Mouse (Mus musculus) hindbrain, embryonic 14.5 days (tissue): ENCODE data around the gene Gdf11. TPM values are rescaled to one million over a fixed set of nuclear protein-coding genes. Genes with fewer than 3 reads are reported as not detected.

Experiments used
- ATAC-seq: fragments of 200-750 bp; cut with Nextera tagmentation; 2 replicates; pipeline ENCODE4 v1.8.0; 2017; ENCODE audit warnings: moderate number of reproducible peaks, mild to moderate bottlenecking, moderate TSS enrichment, moderate library complexity; ENCODE audit not compliant: low FRiP score
- DNase-seq: peaks from one replicate; pipeline ENCODE4 v3.0.0-alpha.2; 2015; ENCODE audit warnings: low spot score
- H3K27ac ChIP-seq: fragments of 300-500 bp; sonication (generic); 2 replicates; pipeline ENCODE4 v1.5.1; 2014; ENCODE audit warnings: mild to moderate bottlenecking, moderate library complexity
- H3K27me3 ChIP-seq: fragments of 300-500 bp; sonication (generic); 2 replicates; pipeline ENCODE4 v1.6.1; 2014; ENCODE audit warnings: mild to moderate bottlenecking, low read length, mixed read lengths; ENCODE audit not compliant: control insufficient read depth, insufficient read depth
- H3K36me3 ChIP-seq: fragments of 300-500 bp; sonication (generic); replicated peaks from 2 replicates; pipeline ENCODE4 v1.6.1; 2014; ENCODE audit not compliant: control insufficient read depth, insufficient read depth
- H3K4me1 ChIP-seq: fragments of 300-500 bp; sonication (generic); replicated peaks from 2 replicates; pipeline ENCODE4 v1.6.1; 2014; ENCODE audit warnings: antibody characterized with exemption, low read length, mixed read lengths; ENCODE audit not compliant: control insufficient read depth, insufficient read depth
- H3K4me2 ChIP-seq: fragments of 300-500 bp; sonication (generic); replicated peaks from 2 replicates; pipeline ENCODE4 v1.6.1; 2014; ENCODE audit warnings: mild to moderate bottlenecking, moderate library complexity
- H3K4me3 ChIP-seq: fragments of 300-500 bp; sonication (generic); replicated peaks from 2 replicates; pipeline ENCODE4 v1.5.1; 2014; ENCODE audit warnings: mild to moderate bottlenecking, low read length
- H3K9ac ChIP-seq: fragments of 300-500 bp; sonication (generic); 2 replicates; pipeline ENCODE4 v1.6.1; 2014
- H3K9me3 ChIP-seq: fragments of 300-500 bp; sonication (generic); 2 replicates; pipeline ENCODE4 v1.6.1; 2016; ENCODE audit warnings: low read length; ENCODE audit not compliant: control insufficient read depth
- WGBS: fragments of 180-500 bp; shearing (Covaris S2); extraction: QIAGEN DNeasy Blood & Tissue Kit; methylation state at CpG from one replicate; pipeline ENCODE4 v1.1.7; 2014; 5-methylcytosine and 5-hydroxymethylcytosine counted together
- polyA plus RNA-seq: library from polyadenylated mRNA; unstranded; fragments of >200 nt; fragmentation: Nextera tagmentation; extraction: Ambion mirVana; gene quantifications from 2 replicates; pipeline ENCODE4 v1.2.1, GENCODE M21; 2014

Gdf11 gene
- polyA plus RNA-seq, 1 experiment from 2014 or later = 5.9 TPM

DNA sequence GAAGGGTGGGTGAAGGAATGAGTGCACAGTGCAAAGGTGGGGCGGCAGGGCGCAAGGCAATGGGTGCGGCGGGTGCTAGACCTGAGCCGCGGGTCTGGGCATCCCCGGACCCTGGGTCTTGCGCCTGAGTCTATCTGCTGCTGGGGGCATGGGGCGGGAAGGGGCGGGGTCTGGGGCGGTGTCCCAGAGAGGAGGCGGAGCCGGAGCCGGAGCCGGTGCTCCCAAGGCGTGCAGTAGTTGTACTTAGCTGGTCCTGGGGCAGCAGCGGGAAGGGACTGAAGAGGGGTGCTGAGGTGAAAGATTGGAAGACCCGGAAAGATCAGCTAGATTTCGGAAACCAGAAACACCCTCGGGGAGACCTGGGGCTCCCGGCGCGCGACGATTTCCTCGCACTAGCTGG, 42.1 kb upstream of the Gdf11 start, which contains the start of gene Itga7:
Gene Itga7 (plus strand): TSS at position 245 of the 400 bp plus-strand sequence.
- ATAC-seq = peak; percentile 60
- WGBS = 1% methylated on average over 26 of the region's 26 CpGs

DNA sequence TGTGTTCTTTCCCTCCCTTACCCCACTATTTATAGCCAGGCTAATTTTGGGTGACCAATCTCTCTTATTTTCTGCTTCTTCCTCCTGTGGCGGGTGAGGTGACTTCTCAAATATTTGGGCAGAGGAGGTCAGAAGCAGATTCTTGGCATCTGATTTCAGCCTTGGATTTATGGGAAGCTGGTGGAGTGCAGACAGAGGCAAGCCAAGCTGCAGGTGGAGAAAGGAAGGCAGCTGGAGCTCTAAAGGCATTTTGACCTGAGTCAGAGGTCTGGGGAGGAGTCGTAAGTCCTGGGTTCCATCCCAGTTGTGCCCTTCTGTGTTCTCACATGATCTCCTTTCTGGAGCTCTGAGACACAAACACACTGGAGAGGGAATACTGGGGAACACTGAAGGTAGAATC, 39.9 kb upstream of the Gdf11 start:
- WGBS = 77% methylated on average over 2 of the region's 2 CpGs
- H3K27me3 ChIP-seq = peaks cover 66% of the 10 kb centered on the region
- H3K4me1 ChIP-seq = peaks cover 8% of the 10 kb centered on the region

More for the DNA sequence above, 42.1 kb upstream of the Gdf11 start, which contains the start of gene Itga7:
- Histone ChIP-seq H3K4me3 (peak within 1 kb of the TSS; percentile 41), H3K9me3 (no peaks in the 10 kb centered on the region), H3K4me2 (peak within 1 kb of the TSS; percentile 86), H3K4me1 (peaks cover 8% of the 10 kb centered on the region), H3K9ac (peak within 1 kb of the TSS; percentile 53), H3K36me3 (no peaks in the 10 kb centered on the region), H3K27ac (no peak within 1 kb of the TSS), H3K27me3 (peaks cover 61% of the 10 kb centered on the region)
- no peak for DNase-seq

DNA sequence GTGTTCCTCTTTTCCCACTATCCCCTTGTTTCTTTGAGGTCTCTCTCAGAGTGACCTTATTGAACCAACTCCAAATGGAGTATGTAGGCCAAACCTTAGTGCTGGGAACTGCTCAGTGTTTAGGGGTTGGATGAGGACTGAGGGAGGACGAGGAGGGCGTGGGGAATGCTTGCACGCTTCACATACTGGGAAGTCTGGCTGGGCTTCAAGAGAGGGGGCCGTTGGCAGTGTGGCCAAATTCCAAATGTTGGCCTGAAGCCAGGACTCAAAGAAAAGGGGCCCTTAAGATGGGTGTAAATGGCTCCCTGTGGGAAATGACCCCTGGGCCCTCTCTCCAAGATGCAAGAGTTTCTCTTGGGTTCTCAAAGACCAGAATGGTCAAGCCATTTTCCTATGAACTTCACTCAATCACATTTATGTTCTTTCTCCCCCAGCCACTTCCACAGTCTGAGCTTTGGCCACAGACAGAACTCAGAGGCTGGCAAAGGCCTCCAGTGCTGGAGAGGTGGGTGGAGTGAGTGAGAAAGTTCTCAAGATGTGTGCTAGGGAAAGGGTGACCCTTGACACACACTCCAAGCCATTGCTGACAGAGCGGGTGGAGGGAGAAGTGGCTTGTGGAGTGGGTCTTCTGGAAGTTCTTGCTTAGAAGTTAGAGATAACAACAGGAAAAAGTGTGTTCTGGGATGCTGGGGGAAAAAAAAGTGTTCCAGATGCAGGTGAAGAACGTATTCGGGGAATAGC, 38.3 kb upstream of the Gdf11 start:
- ATAC-seq (peak; percentile 41; the same call in 1 of the 2 replicates), DNase-seq (no peak)
- Histone ChIP-seq H3K9ac (no peak overlapping the region), H3K27me3 (peaks cover 53% of the 10 kb centered on the region), H3K27ac (0 out of 2 replicates have a peak overlapping the region, but pooled peaks have one; percentile 43), H3K36me3 (no peaks in the 10 kb centered on the region), H3K4me2 (no peak overlapping the region), H3K4me1 (peaks cover 8% of the 10 kb centered on the region), H3K9me3 (no peaks in the 10 kb centered on the region), H3K4me3 (no peak overlapping the region)
- WGBS = 62% methylated on average over 7 of the region's 7 CpGs

More for the DNA sequence above, 39.9 kb upstream of the Gdf11 start:
- Histone ChIP-seq H3K9me3 (no peaks in the 10 kb centered on the region), H3K4me3 (no peak overlapping the region), H3K9ac (no peak overlapping the region), H3K36me3 (no peaks in the 10 kb centered on the region), H3K4me2 (no peak overlapping the region), H3K27ac (no peak overlapping the region)
- DNase-seq = no peak
- ATAC-seq = no peak

DNA sequence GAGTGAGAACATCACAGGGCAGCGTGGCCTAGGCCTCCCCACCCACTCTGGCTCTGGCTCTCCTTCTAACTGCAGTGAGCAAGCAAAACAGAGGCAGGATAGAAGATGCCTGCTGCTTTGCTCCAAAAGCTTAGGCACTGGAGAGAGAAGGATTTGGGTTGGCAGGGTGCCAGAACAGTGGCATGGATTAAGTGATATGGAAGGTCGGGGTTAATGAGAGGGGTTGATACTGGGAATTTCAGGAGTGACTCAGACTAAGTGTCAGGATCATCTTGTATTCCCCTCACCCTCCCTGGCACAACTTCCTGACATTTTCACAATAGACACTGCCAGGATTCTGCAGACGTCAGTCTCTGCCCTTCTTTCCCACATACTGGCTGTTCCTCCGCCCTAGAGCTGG, 36.8 kb upstream of the Gdf11 start:
- H3K4me3 ChIP-seq = no peak overlapping the region
- H3K4me1 ChIP-seq = peaks cover 6% of the 10 kb centered on the region
- H3K4me2 ChIP-seq = no peak overlapping the region
- WGBS = 27% methylated on average over 4 of the region's 4 CpGs
- H3K9me3 ChIP-seq = no peaks in the 10 kb centered on the region
- DNase-seq (no peak), ATAC-seq (peak; percentile 29; the same call in 1 of the 2 replicates)
- H3K9ac ChIP-seq = no peak overlapping the region
- H3K27me3 ChIP-seq = peaks cover 38% of the 10 kb centered on the region
- H3K27ac ChIP-seq = no peak overlapping the region
- no peaks in the 10 kb centered on the region for H3K36me3 ChIP-seq

DNA sequence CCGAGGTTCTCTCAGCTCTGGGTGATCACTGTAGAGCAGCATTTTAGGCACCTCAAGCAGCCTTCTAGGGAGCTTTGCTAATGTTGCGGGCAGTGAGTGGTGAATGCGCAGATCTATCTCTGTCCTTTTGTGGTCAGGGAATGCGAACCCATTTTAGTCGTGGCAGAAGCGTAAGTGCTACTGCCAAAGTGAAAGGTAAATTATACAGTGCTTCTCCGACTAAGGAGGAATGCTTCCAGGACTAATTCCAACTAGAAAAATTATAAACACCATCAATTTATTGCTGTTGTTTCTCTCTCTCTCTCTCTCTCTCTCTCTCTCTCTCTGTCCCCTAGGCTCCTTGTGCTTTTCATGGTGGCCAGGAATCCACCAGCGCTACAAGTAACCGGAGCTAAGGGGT, 32.4 kb upstream of the Gdf11 start, which contains the start of gene Bloc1s1:
Gene Bloc1s1 (minus strand): TSS at position 101 of the 400 bp plus-strand sequence.
- no peaks in the 10 kb centered on the region for H3K36me3 ChIP-seq
- no peaks in the 10 kb centered on the region for H3K9me3 ChIP-seq
- WGBS = 65% methylated on average over 9 of the region's 9 CpGs
- H3K27me3 ChIP-seq = peaks cover 5% of the 10 kb centered on the region; the same call in 1 of the 2 replicates
- peak within 1 kb of the TSS; percentile 83 for H3K27ac ChIP-seq
- DNase-seq = no peak
- H3K4me3 ChIP-seq = peak within 1 kb of the TSS; percentile 51
- peak within 1 kb of the TSS; percentile 66 for H3K9ac ChIP-seq
- H3K4me2 ChIP-seq = peak within 1 kb of the TSS; percentile 62
- H3K4me1 ChIP-seq = peaks cover 26% of the 10 kb centered on the region
- peak; percentile 0; the same call in 1 of the 2 replicates for ATAC-seq

DNA sequence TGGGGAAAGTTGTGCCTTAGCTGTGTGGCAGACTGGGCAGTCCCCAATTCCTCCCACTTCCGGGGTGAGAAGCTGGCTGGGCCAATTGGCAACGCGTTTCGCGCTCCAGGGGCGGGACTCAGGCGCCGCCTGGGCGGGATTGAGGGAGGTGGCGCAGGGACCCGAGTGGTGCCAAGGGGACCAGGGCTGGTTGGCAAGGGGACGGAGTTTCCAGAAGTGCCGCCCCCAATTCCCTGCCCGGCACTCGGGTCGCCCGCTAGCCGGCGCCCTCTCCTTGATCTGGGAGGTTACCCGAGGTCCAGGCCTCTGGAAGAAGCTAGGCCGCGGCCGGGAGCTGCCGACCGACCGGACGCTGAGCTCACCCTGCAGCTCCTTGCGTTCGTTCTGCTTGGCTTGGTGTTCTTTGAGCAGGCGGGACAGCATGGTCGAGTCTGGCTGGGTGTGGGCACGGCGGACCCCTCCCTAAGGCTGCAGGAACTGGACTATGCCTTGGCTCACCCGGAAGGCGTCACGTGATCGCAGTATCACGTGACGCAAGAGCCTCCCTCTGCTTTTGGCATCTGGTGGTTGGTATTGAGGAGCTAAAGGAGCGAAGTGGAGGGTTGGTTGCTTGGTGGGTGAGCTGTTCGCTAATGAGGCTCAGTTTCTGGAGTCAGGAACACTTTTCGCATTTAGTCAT, 31.6 kb upstream of the Gdf11 start:
- H3K27me3 ChIP-seq = peaks cover 5% of the 10 kb centered on the region; the same call in 1 of the 2 replicates
- H3K36me3 ChIP-seq = no peaks in the 10 kb centered on the region
- peaks cover 29% of the 10 kb centered on the region for H3K4me1 ChIP-seq
- DNase-seq (peak; percentile 90), ATAC-seq (peak; percentile 95)
- WGBS = under 1% methylated on average over 42 of the region's 42 CpGs
- peak overlapping the region; percentile 83 for H3K27ac ChIP-seq
- peak overlapping the region; percentile 51 for H3K4me3 ChIP-seq
- peak overlapping the region; percentile 62 for H3K4me2 ChIP-seq
- no peaks in the 10 kb centered on the region for H3K9me3 ChIP-seq
- peak overlapping the region; percentile 66 for H3K9ac ChIP-seq

DNA sequence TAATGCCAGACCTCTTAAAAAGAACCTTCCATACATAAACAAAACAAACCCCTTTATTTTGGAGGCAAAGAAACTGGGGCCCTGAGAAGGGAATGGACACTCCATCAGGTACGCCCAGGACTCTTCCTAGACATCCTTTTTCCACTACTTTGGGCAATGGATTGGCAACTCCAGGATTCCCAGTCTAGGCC, 31.2 kb upstream of the Gdf11 start, which contains the start of gene Rdh5:
Gene Rdh5 (minus strand): TSS at position 67 of the 191 bp plus-strand sequence.
- Histone ChIP-seq H3K4me2 (peak within 1 kb of the TSS; percentile 62), H3K4me3 (peak within 1 kb of the TSS; percentile 51), H3K27me3 (peaks cover 3% of the 10 kb centered on the region; the same call in 1 of the 2 replicates), H3K27ac (peak within 1 kb of the TSS; percentile 83), H3K9ac (peak within 1 kb of the TSS; percentile 66), H3K36me3 (no peaks in the 10 kb centered on the region), H3K9me3 (no peaks in the 10 kb centered on the region), H3K4me1 (peaks cover 33% of the 10 kb centered on the region)
- WGBS = 4% methylated on average over 1 of the region's 1 CpGs
- no peak for DNase-seq
- no peak for ATAC-seq

DNA sequence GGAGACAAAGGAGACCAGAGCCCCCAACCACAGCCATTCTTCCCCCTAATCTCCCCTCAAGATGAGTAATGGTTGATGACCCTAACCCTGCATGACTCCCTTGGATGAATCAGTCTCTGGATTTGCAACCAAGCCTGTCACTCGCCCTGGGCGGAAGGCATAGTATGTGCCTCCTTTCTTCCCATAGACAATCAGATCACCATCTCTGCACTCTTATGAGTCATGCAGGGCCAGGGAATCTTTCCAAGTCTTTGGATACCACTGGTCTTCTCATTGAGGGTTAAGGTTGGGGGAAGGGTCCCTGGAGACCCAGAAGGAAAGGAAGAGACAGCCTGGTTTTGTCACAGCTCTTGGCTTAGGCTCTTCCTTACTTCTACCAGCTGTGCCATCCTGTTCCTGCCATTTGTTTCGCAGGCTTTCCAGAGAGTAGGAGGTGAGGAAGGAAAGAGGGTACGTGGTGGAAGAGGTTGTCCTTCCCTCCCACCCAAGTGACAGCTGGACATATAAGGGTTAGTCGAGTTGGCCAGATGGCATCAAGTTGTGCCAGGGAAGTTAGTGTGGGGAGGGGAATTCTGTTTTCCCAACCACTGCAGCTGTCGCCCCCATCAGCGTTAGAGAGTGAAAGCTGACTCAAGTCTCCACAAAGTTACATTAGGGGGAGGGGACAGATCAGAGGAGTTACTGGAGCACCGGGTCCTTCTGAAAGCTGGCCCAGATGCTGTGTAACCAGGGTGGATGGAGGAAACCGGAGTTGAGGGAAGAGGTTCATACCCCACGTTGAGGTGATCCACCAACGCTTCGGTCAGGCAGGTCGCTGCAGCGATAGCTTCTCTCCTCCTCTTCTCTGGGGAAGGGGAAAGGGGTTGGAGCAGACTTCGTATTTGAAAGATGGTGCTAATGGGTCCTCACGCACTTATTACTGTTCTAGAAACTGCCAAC, 30.6 kb upstream of the Gdf11 start:
- DNase-seq = no peak

More for the DNA sequence above, 30.6 kb upstream of the Gdf11 start:
- Histone ChIP-seq H3K27ac (0 out of 2 replicates have a peak overlapping the region, but pooled peaks have one; percentile 7), H3K36me3 (peaks cover 5% of the 10 kb centered on the region; the same call in 1 of the 2 replicates), H3K4me2 (peak overlapping the region; percentile 62), H3K9me3 (no peaks in the 10 kb centered on the region), H3K9ac (peak overlapping the region; percentile 66), H3K4me3 (peak overlapping the region; percentile 51), H3K4me1 (peaks cover 33% of the 10 kb centered on the region), H3K27me3 (no peaks in the 10 kb centered on the region)
- ATAC-seq = no peak
- WGBS = 71% methylated on average over 16 of the region's 16 CpGs
